Mouse (Mus musculus) ES-E14 (cell line): Measurements from ENCODE around the gene Msi2. TPM values are rescaled to one million over a fixed set of nuclear protein-coding genes. Genes with fewer than 3 reads are reported as not detected.

ENCODE experiments used
- DNase-seq: peaks from one replicate; pipeline ENCODE4 v3.0.0-alpha.2; 2013; ENCODE audit warnings: low read depth, low spot score
- H3K27ac ChIP-seq: 2 replicates; pipeline ENCODE4 v1.5.1; 2012; ENCODE audit warnings: low read depth, mild to moderate bottlenecking, low read length, moderate library complexity, mixed read lengths; ENCODE audit not compliant: poor library complexity, insufficient read depth, severe bottlenecking
- H3K36me3 ChIP-seq: 2 replicates; pipeline ENCODE4 v1.6.1; 2012; ENCODE audit warnings: mild to moderate bottlenecking, low read length, moderate library complexity, mixed read lengths; ENCODE audit not compliant: control insufficient read depth, poor library complexity, insufficient read depth, severe bottlenecking
- H3K4me1 ChIP-seq, 2 experiments: fragments of 150-350 bp in 1 of 2; sonication (generic) in 1 of 2; 2 replicates each; pipeline ENCODE4 v1.6.1; 2012; ENCODE audit warnings: low read length in 2 of 2, mild to moderate bottlenecking in 1 of 2, mixed read lengths in 1 of 2; ENCODE audit not compliant: control insufficient read depth in 2 of 2, insufficient read depth in 2 of 2, poor library complexity in 1 of 2
- H3K4me3 ChIP-seq, 2 experiments: fragments of 150-350 bp in 1 of 2; sonication (generic) in 1 of 2; 2 replicates each; pipeline ENCODE4 v1.5.1; 2012; ENCODE audit warnings: low read length in 2 of 2, low read depth in 1 of 2, mild to moderate bottlenecking in 1 of 2, mixed read lengths in 1 of 2; ENCODE audit not compliant: insufficient read depth in 1 of 2, poor library complexity in 1 of 2, severe bottlenecking in 1 of 2
- H3K9ac ChIP-seq: 2 replicates; pipeline ENCODE4 v1.6.1; 2012; ENCODE audit warnings: low read depth, mild to moderate bottlenecking, low read length, mixed read lengths; ENCODE audit not compliant: poor library complexity, insufficient read depth, severe bottlenecking
- H3K9me3 ChIP-seq: fragments of 150-350 bp; sonication (generic); 2 replicates; pipeline ENCODE4 v1.6.1; 2012; ENCODE audit warnings: low read depth, mild to moderate bottlenecking, low read length; ENCODE audit not compliant: control insufficient read depth, insufficient read depth
- CHD2 ChIP-seq: IDR thresholded peaks from 2 replicates; pipeline ENCODE4 v1.6.1; 2014; ENCODE audit warnings: mild to moderate bottlenecking, low read depth, low read length, inconsistent platforms
- HCFC1 ChIP-seq: IDR thresholded peaks from 2 replicates; pipeline ENCODE4 v1.6.1; 2012; ENCODE audit warnings: low read length, inconsistent platforms, borderline replicate concordance; ENCODE audit not compliant: insufficient read depth
- MAFK ChIP-seq: IDR thresholded peaks from 2 replicates; pipeline ENCODE4 v1.6.1; 2014; ENCODE audit warnings: mild to moderate bottlenecking, low read depth, low read length, inconsistent platforms; ENCODE audit not compliant: insufficient read depth
- ZC3H11A ChIP-seq: IDR thresholded peaks from 2 replicates; pipeline ENCODE4 v1.6.1; 2012; ENCODE audit warnings: low read depth, mild to moderate bottlenecking, inconsistent platforms, low read length, borderline replicate concordance
- ZNF384 ChIP-seq: IDR thresholded peaks from 2 replicates; pipeline ENCODE4 v1.6.1; 2012; ENCODE audit warnings: low read depth, low read length, inconsistent platforms
- in situ Hi-C, 2 experiments: fragments of 600-800 bp; cut with MboI; formaldehyde crosslinking; loops; one replicate each; pipeline ENCODE4 v1.15.1; 2025; ENCODE audit warnings: low sequenced_read_pairs in 2 of 2, inconsistent platforms in 1 of 2; ENCODE audit not compliant: unreplicated experiment in 2 of 2
- total RNA-seq: library from RNA; depleted of rRNA; stranded (reverse); fragments of 300-350 nt; gene quantifications from 2 replicates; pipeline ENCODE4 v1.2.3, GENCODE M21; 2012

The Msi2 gene
- total RNA-seq, 1 experiment = 66.4 TPM

GRCm38 (mm10) chr11:88528522-88529101 lies 189.7 kb downstream of the Msi2 start:
- Histone ChIP-seq H3K4me1 (peaks cover 14 to 33% of the 10 kb centered on the region in 2 experiments), H3K9me3 (no peaks in the 10 kb centered on the region), H3K27ac (no peak overlapping the region), H3K4me3 (no peak overlapping the region), H3K9ac (no peak overlapping the region), H3K36me3 (no peaks in the 10 kb centered on the region)
- DNase-seq = no peak
- in situ Hi-C loops = no loop called here
- TF ChIP-seq CHD2 (no peak), HCFC1 (no peak), MAFK (no peak), ZC3H11A (no peak), ZNF384 (no peak)

- in situ Hi-C loops = no loop called here
- Histone ChIP-seq H3K36me3 (no peaks in the 10 kb centered on the region), H3K4me1 (peaks cover 5 to 24% of the 10 kb centered on the region in 2 experiments; a peak in 3 of 4 replicates), H3K27ac (no peak overlapping the region), H3K9me3 (no peaks in the 10 kb centered on the region), H3K4me3 (no peak overlapping the region), H3K9ac (no peak overlapping the region)
- TF ChIP-seq ZC3H11A (no peak), ZNF384 (no peak), CHD2 (no peak), HCFC1 (no peak), MAFK (no peak)
- DNase-seq = no peak
These were observed 191.6 kb downstream of the Msi2 start for GRCm38 (mm10) chr11:88526711-88527110.

- Histone ChIP-seq H3K27ac (no peak overlapping the region), H3K36me3 (no peaks in the 10 kb centered on the region), H3K9ac (no peak overlapping the region), H3K4me1 (peaks cover 5 to 24% of the 10 kb centered on the region in 2 experiments; a peak in 3 of 4 replicates), H3K9me3 (no peaks in the 10 kb centered on the region), H3K4me3 (no peak overlapping the region)
- DNase-seq = no peak
- TF ChIP-seq CHD2 = no peak
- no peak for TF ChIP-seq MAFK
- TF ChIP-seq ZC3H11A = no peak
- no peak for TF ChIP-seq ZNF384
- no peak for TF ChIP-seq HCFC1
- in situ Hi-C loops = no loop called here
These were observed 193.3 kb downstream of the Msi2 start for GRCm38 (mm10) chr11:88524790-88525575.

- DNase-seq = no peak
- H3K27ac ChIP-seq = no peak overlapping the region
- no peak overlapping the region for H3K4me3 ChIP-seq
- TF ChIP-seq MAFK (no peak), CHD2 (no peak), HCFC1 (no peak), ZNF384 (no peak), ZC3H11A (no peak)
- in situ Hi-C loops = no loop called here
- H3K36me3 ChIP-seq = no peaks in the 10 kb centered on the region
- no peak overlapping the region for H3K9ac ChIP-seq
- peaks cover 5 to 24% of the 10 kb centered on the region in 2 experiments; a peak in 3 of 4 replicates for H3K4me1 ChIP-seq
- H3K9me3 ChIP-seq = no peaks in the 10 kb centered on the region
These were observed 193.9 kb downstream of the Msi2 start for GRCm38 (mm10) chr11:88524437-88524789.
